Mouse (Mus musculus): ENCODE measurements around the gene Slc5a5. TPM values are rescaled to one million over a fixed set of nuclear protein-coding genes. Genes with fewer than 3 reads are reported as not detected.

Slc5a5 gene
- polyA plus RNA-seq, 1 experiment from 2014 or later, result 0.08 TPM

GRCm38 (mm10) chr8:70894771-70895545 is 2.4 kb upstream of the Slc5a5 start:
- ChIA-PET POLR2A (interaction anchor here (1.3 to 1.9 kb wide), 2 partner anchors 14 to 18 kb away, joined by 3 to 9 read pairs; no protein-coding TSS in a partner anchor), CTCF (interaction anchor here (1.1 to 2.5 kb wide), 3 partner anchors 12 to 22 kb away, joined by 3 to 6 read pairs (median 3); partner anchors contain the start of gene Ccdc124)
- in situ Hi-C loops (cut with MboI; ENCODE audit: low pct_unique_long_range_greater_than_20kb), result loop anchor here (5.0 to 25.0 kb wide), 2 partner anchors 62 to 467 kb away; partner anchors contain the start of genes Ocel1 and Use1
- DNase-seq (ENCODE audit: low read depth, low spot score), result no peak
- H3K27me3 ChIP-seq, result no peaks in the 10 kb centered on the region
- TF ChIP-seq CTCF (IDR thresholded peaks at IDR 0.05), result no peak
- ATAC-seq, result no peak

GRCm38 (mm10) chr8:70894385-70894720 is 1.8 kb upstream of the Slc5a5 start:
- in situ Hi-C loops (cut with MboI; ENCODE audit: low pct_unique_long_range_greater_than_20kb), result loop anchor here (25.0 kb wide), 1 partner anchor 468 kb away; the partner anchor contains the start of genes Ocel1 and Use1
- ATAC-seq (no peak), DNase-seq (ENCODE audit: low read depth, low spot score) (no peak)
- CTCF ChIA-PET, result interaction anchor here (1.1 to 2.5 kb wide), 3 partner anchors 12 to 21 kb away, joined by 3 to 6 read pairs (median 3); partner anchors contain the start of gene Ccdc124
- POLR2A ChIA-PET, result interaction anchor here (0.7 to 1.9 kb wide), 3 partner anchors 14 to 17 kb away, joined by 3 to 9 read pairs (median 3); no protein-coding TSS in a partner anchor
- H3K27me3 ChIP-seq, result no peaks in the 10 kb centered on the region
- TF ChIP-seq CTCF (IDR thresholded peaks at IDR 0.05), result no peak

GRCm38 (mm10) chr8:70893656-70894384 is 1.3 kb upstream of the Slc5a5 start:
- no peak for DNase-seq (ENCODE audit: low read depth, low spot score)
- in situ Hi-C loops (cut with MboI; ENCODE audit: low pct_unique_long_range_greater_than_20kb), result loop anchor here (25.0 kb wide), 1 partner anchor 468 kb away; the partner anchor contains the start of genes Ocel1 and Use1
- ChIA-PET POLR2A (interaction anchor here (0.7 to 1.9 kb wide), 3 partner anchors 13 to 17 kb away, joined by 3 to 9 read pairs (median 3); no protein-coding TSS in a partner anchor), CTCF (interaction anchor here (1.1 to 2.5 kb wide), 3 partner anchors 11 to 21 kb away, joined by 3 to 6 read pairs (median 3); partner anchors contain the start of gene Ccdc124)
- ATAC-seq, result no peak
- H3K27me3 ChIP-seq, result no peaks in the 10 kb centered on the region
- no peak for TF ChIP-seq CTCF (IDR thresholded peaks at IDR 0.05)

GRCm38 (mm10) chr8:70892896-70893655 is 519 bp upstream of the Slc5a5 start:
- in situ Hi-C loops (cut with MboI; ENCODE audit: low pct_unique_long_range_greater_than_20kb), result loop anchor here (25.0 kb wide), 1 partner anchor 469 kb away; the partner anchor contains the start of genes Ocel1 and Use1
- no peak for ATAC-seq
- ChIA-PET CTCF (interaction anchor here (2.5 kb wide), 1 partner anchor 20 kb away, joined by 6 read pairs; the partner anchor contains the start of gene Ccdc124), POLR2A (interaction anchor here (1.7 kb wide), 1 partner anchor 13 kb away, joined by 5 read pairs; no protein-coding TSS in a partner anchor)
- no peak for DNase-seq (ENCODE audit: low read depth, low spot score)
- TF ChIP-seq CTCF (IDR thresholded peaks at IDR 0.05), result no peak
- no peaks in the 10 kb centered on the region for H3K27me3 ChIP-seq

GRCm38 (mm10) chr8:70891356-70891755 is 1.2 kb downstream of the Slc5a5 start:
- ChIA-PET POLR2A (interaction anchor here (0.8 to 1.7 kb wide), 2 partner anchors 12 to 18 kb away, joined by 3 to 5 read pairs; no protein-coding TSS in a partner anchor), CTCF (interaction anchor here (1.4 to 1.5 kb wide), 3 partner anchors 10 to 47 kb away, joined by 3 to 4 read pairs (median 3); no protein-coding TSS in a partner anchor)
- ATAC-seq, result no peak
- no peak for TF ChIP-seq CTCF (IDR thresholded peaks at IDR 0.05)
- H3K27me3 ChIP-seq, result no peaks in the 10 kb centered on the region
- no peak for DNase-seq (ENCODE audit: low read depth, low spot score)
- in situ Hi-C loops (cut with MboI; ENCODE audit: low pct_unique_long_range_greater_than_20kb), result loop anchor here (25.0 kb wide), 1 partner anchor 471 kb away; the partner anchor contains the start of genes Ocel1 and Use1

GRCm38 (mm10) chr8:70890656-70891055 is 1.9 kb downstream of the Slc5a5 start:
- no peak for DNase-seq (ENCODE audit: low read depth, low spot score)
- H3K27me3 ChIP-seq, result no peaks in the 10 kb centered on the region
- POLR2A ChIA-PET, result no interaction called here
- in situ Hi-C loops (cut with MboI; ENCODE audit: low pct_unique_long_range_greater_than_20kb), result loop anchor here (25.0 kb wide), 1 partner anchor 472 kb away; the partner anchor contains the start of genes Ocel1 and Use1
- no peak for TF ChIP-seq CTCF (IDR thresholded peaks at IDR 0.05)
- no peak for ATAC-seq
- CTCF ChIA-PET, result interaction anchor here (1.4 kb wide), 2 partner anchors 9 to 46 kb away, joined by 3 read pairs; no protein-coding TSS in a partner anchor

- POLR2A ChIA-PET, result no interaction called here
Measured at GRCm38 (mm10) chr8:70887669-70888068, 4.9 kb downstream of the Slc5a5 start.

GRCm38 (mm10) chr8:70885612-70886011 is 6.9 kb downstream of the Slc5a5 start:
- CTCF ChIA-PET, result no interaction called here
- no peak for TF ChIP-seq CTCF (IDR thresholded peaks at IDR 0.05)
- no peak for DNase-seq (ENCODE audit: low read depth, low spot score)
- H3K27me3 ChIP-seq, result no peaks in the 10 kb centered on the region
- in situ Hi-C loops (cut with MboI; ENCODE audit: low pct_unique_long_range_greater_than_20kb), result loop anchor here (25.0 kb wide), 1 partner anchor 477 kb away; the partner anchor contains the start of genes Ocel1 and Use1
- POLR2A ChIA-PET, result no interaction called here
- ATAC-seq, result no peak

More at GRCm38 (mm10) chr8:70887669-70888068, 4.9 kb downstream of the Slc5a5 start:
- TF ChIP-seq CTCF (IDR thresholded peaks at IDR 0.05), result no peak
- in situ Hi-C loops (cut with MboI; ENCODE audit: low pct_unique_long_range_greater_than_20kb), result loop anchor here (25.0 kb wide), 1 partner anchor 475 kb away; the partner anchor contains the start of genes Ocel1 and Use1
- H3K27me3 ChIP-seq, result no peaks in the 10 kb centered on the region
- DNase-seq (ENCODE audit: low read depth, low spot score), result no peak
- no peak for ATAC-seq
- CTCF ChIA-PET, result interaction anchor here (1.5 kb wide), 1 partner anchor 43 kb away, joined by 5 read pairs; no protein-coding TSS in a partner anchor

GRCm38 (mm10) chr8:70884683-70885082 is 7.9 kb downstream of the Slc5a5 start:
- DNase-seq (ENCODE audit: low read depth, low spot score) (no peak), ATAC-seq (no peak)
- in situ Hi-C loops (cut with MboI; ENCODE audit: low pct_unique_long_range_greater_than_20kb), result loop anchor here (25.0 kb wide), 1 partner anchor 478 kb away; the partner anchor contains the start of genes Ocel1 and Use1
- CTCF ChIA-PET, result no interaction called here
- no peak for TF ChIP-seq CTCF (IDR thresholded peaks at IDR 0.05)
- no peaks in the 10 kb centered on the region for H3K27me3 ChIP-seq
- POLR2A ChIA-PET, result no interaction called here

All from Patski (cell line).